Mouse (Mus musculus): ENCODE results near the gene Cfl2. TPM values are rescaled to one million over a fixed set of nuclear protein-coding genes. Genes with fewer than 3 reads are reported as not detected.
A peak's percentile ranks its signal among the peaks of the same experiment; 100 is the strongest.

The Cfl2 gene
- polyA plus RNA-seq, 1 experiment = 86.8 TPM

DNA sequence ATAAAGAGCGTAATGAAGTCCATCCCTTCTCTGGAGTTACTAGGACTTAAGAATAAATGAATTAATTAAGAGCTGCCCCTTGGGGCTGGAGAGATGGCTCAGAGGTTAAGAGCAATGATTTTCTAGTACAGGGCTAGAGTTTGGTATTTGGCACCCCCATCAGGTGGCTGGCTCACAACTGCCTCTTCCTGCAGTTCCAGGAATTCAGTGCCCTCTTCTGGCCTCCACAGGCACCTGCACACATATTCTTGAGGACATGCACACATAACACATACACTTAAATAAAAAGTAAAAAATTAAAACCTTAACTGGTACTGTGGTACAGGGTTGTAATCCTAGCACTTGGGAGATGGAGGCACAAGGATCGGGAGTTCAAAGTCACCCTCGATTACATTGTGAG lies 37.5 kb downstream of the Cfl2 start:
- Histone ChIP-seq H3K27ac (ENCODE audit: insufficient read depth, low read length) (no peak overlapping the region), H3K4me1 (ENCODE audit: control insufficient read depth, insufficient read depth, low read length) (no peaks in the 10 kb centered on the region), H3K4me3 (replicated peaks; ENCODE audit: insufficient read depth, low read depth, low read length) (no peak overlapping the region), H3K27me3 (ENCODE audit: control insufficient read depth, insufficient read depth, low read length) (no peaks in the 10 kb centered on the region)
- 93% methylated on average over 3 of the region's 3 CpGs for WGBS
- TF ChIP-seq POLR2A (IDR thresholded peaks at IDR 0.05; ENCODE audit: borderline replicate concordance, insufficient read depth, low read length) = no peak
- TF ChIP-seq CTCF (IDR thresholded peaks at IDR 0.05; ENCODE audit: borderline replicate concordance, insufficient read depth, low read depth, low read length) = 0 out of 2 replicates have a peak, but pooled peaks have one; percentile 11
- DNase-seq = no peak

DNA sequence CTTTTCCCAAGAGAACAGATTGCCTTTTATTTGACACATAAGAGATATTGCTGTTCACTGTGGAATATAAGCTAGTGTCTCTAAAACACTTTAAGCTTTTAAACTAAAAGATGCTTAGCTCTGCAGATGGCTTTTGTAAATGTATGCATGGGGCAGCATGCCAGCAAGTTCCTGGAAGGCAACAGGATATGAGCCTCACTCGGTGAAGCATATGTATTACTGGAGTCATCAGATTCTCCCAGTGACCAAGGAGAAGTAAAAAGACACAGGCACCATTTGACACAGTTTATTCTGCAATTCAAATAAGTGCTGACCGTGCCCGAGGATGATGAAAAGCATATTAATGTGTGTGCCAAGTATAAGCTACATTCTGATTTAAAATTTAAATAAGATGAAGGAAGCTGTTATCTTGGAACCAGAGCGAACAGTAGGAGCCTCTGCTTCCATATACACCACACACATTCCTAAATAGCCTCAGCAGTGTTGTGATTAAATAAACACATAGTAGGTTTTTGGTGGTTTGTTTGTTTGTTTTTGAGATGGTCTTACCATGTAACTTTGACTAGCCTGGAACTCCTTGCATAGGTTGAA lies 39.7 kb downstream of the Cfl2 start:
- 27% methylated on average over 4 of the region's 4 CpGs for WGBS
- no peaks in the 10 kb centered on the region for H3K27me3 ChIP-seq (ENCODE audit: control insufficient read depth, insufficient read depth, low read length)
- H3K27ac ChIP-seq (ENCODE audit: insufficient read depth, low read length) = no peak overlapping the region
- DNase-seq = no peak
- H3K4me1 ChIP-seq (ENCODE audit: control insufficient read depth, insufficient read depth, low read length) = no peaks in the 10 kb centered on the region
- no peak overlapping the region for H3K4me3 ChIP-seq (replicated peaks; ENCODE audit: insufficient read depth, low read depth, low read length)
- no peak for TF ChIP-seq POLR2A (IDR thresholded peaks at IDR 0.05; ENCODE audit: borderline replicate concordance, insufficient read depth, low read length)
- no peak for TF ChIP-seq CTCF (IDR thresholded peaks at IDR 0.05; ENCODE audit: borderline replicate concordance, insufficient read depth, low read depth, low read length)

DNA sequence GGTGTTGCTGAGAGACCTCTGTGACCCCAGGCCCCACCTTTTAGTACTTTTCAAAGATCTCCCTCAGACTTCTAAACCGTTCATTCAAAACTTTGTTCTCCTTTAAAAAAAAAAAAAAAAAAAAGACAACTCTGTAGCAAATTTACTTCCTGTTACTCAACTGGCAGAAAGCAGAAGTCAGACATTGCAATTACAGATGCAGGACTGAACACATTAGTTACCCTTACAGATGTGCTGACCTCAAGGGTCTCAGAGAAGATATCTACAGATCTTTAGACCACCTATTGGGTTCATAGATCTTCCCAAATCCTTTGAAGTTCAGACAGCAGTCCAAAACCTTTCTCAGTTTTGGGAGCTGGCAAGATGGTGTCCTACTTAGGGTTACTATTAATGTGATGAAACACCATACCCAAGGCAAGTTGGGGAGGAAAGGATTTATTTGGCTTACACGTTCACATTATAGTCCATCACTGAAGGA lies 42.0 kb downstream of the Cfl2 start:
- no peak for DNase-seq
- Histone ChIP-seq H3K4me3 (replicated peaks; ENCODE audit: insufficient read depth, low read depth, low read length) (no peak overlapping the region), H3K27me3 (ENCODE audit: control insufficient read depth, insufficient read depth, low read length) (no peaks in the 10 kb centered on the region), H3K27ac (ENCODE audit: insufficient read depth, low read length) (no peak overlapping the region), H3K4me1 (ENCODE audit: control insufficient read depth, insufficient read depth, low read length) (no peaks in the 10 kb centered on the region)
- TF ChIP-seq POLR2A (IDR thresholded peaks at IDR 0.05; ENCODE audit: borderline replicate concordance, insufficient read depth, low read length) (no peak), CTCF (IDR thresholded peaks at IDR 0.05; ENCODE audit: borderline replicate concordance, insufficient read depth, low read depth, low read length) (no peak)
- WGBS = 56% methylated on average over 2 of the region's 2 CpGs

DNA sequence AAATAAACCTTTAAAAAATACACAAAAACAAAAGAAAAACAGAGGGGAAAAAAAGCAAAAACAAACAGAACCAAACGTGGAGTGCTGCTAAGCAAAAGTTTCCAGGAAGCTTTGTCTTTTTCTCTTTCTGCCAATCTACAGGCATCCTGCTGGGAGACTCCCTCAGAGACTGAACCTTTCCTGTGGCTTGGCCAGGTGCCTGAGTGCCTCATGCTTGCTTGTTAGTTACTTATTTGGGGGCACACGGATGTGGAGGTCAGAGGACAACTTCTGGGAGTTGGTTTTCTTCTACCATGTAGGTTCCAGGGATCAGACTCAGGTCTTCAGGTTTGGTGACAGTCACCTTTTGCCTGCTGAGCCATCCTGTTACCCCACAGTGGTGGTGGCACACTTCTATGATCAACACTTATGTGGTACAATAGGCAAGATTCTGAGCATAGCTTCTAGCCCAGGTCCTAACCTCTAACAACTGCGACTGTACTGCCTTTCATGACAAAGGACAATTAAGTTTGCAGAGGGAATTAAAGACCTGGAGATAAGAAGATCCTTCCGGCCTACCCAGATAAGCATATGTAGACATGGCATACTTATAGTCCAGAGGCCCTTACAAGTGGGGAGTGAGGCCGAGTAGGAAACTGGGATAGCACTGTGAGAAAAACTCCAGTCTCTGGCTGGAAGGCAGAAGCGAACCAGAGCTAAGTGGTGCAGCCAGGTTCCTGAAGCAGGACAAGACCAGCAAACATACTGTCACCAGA lies 43.3 kb downstream of the Cfl2 start:
- H3K4me3 ChIP-seq (replicated peaks; ENCODE audit: insufficient read depth, low read depth, low read length) = no peak overlapping the region
- TF ChIP-seq POLR2A (IDR thresholded peaks at IDR 0.05; ENCODE audit: borderline replicate concordance, insufficient read depth, low read length) (no peak), CTCF (IDR thresholded peaks at IDR 0.05; ENCODE audit: borderline replicate concordance, insufficient read depth, low read depth, low read length) (no peak)
- DNase-seq = no peak
- H3K27me3 ChIP-seq (ENCODE audit: control insufficient read depth, insufficient read depth, low read length) = no peaks in the 10 kb centered on the region
- H3K4me1 ChIP-seq (ENCODE audit: control insufficient read depth, insufficient read depth, low read length) = no peaks in the 10 kb centered on the region
- WGBS = 64% methylated on average over 6 of the region's 6 CpGs
- no peak overlapping the region for H3K27ac ChIP-seq (ENCODE audit: insufficient read depth, low read length)

DNA sequence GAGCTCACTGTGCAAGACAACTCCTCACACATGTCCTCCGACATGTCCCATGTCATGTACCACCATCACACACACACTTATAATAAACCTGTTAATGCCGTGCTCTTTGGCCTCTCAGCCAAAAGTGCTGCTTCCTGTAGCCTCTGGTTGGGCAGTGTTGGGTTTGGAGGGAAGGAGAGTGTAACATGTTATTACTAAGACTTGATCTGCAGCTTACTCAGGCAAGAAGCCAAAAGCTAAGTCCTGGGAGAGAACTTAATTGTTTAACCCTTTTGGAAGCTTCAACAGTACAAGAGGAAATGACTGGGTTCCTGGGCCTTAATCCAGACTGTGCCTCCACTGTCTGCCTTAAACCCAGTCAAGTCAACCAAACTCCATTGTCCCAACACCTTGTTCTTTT lies 52.5 kb downstream of the Cfl2 start:
- no peak for TF ChIP-seq POLR2A (IDR thresholded peaks at IDR 0.05; ENCODE audit: borderline replicate concordance, insufficient read depth, low read length)
- no peak for TF ChIP-seq CTCF (IDR thresholded peaks at IDR 0.05; ENCODE audit: borderline replicate concordance, insufficient read depth, low read depth, low read length)
- WGBS = 77% methylated on average over 2 of the region's 2 CpGs
- H3K27me3 ChIP-seq (ENCODE audit: control insufficient read depth, insufficient read depth, low read length) = no peaks in the 10 kb centered on the region
- no peak overlapping the region for H3K27ac ChIP-seq (ENCODE audit: insufficient read depth, low read length)
- H3K4me3 ChIP-seq (replicated peaks; ENCODE audit: insufficient read depth, low read depth, low read length) = no peak overlapping the region
- no peaks in the 10 kb centered on the region for H3K4me1 ChIP-seq (ENCODE audit: control insufficient read depth, insufficient read depth, low read length)
- DNase-seq = no peak

Other genes starting within 250 kb of the Cfl2 start
- gene Sptssa, start 206.3 kb downstream of the Cfl2 start, polyA plus RNA-seq (2012; rRNA removed) = 50.6 and 52.9 TPM in 2 replicates
- 27.4 and 28.6 TPM in 2 replicates for gene Eapp, start 167.0 kb downstream of the Cfl2 start, polyA plus RNA-seq (2012; rRNA removed)
- gene Snx6, start 67.2 kb downstream of the Cfl2 start, polyA plus RNA-seq (2012; rRNA removed) = 46.4 and 46.7 TPM in 2 replicates
- not detected in 2 replicates for gene Gm20403, start 123.7 kb upstream of the Cfl2 start, polyA plus RNA-seq (2012; rRNA removed)
- 0.55 and 0.62 TPM in 2 replicates for gene Baz1a, start 151.5 kb upstream of the Cfl2 start, polyA plus RNA-seq (2012; rRNA removed)
- gene 2700097O09Rik, start 217.2 kb upstream of the Cfl2 start, polyA plus RNA-seq (2012; rRNA removed) = 24.8 and 27.1 TPM in 2 replicates
- 70.1 and 79.4 TPM in 2 replicates for gene Srp54a, start 217.4 kb upstream of the Cfl2 start, polyA plus RNA-seq (2012; rRNA removed)

All from cerebellum, adult 2 months (tissue).